Mouse (Mus musculus): ENCODE results near the gene Gnb1l. TPM values are rescaled to one million over a fixed set of nuclear protein-coding genes. Genes with fewer than 3 reads are reported as not detected.
"Not testable (repeated sequence)": the region's sequence is repeated elsewhere in the genome, so short reads cannot be mapped to it uniquely, and the experiment has no call there.

The Gnb1l gene
- polyA plus RNA-seq, 1 experiment from 2014 or later, result 18.4 TPM

DNA sequence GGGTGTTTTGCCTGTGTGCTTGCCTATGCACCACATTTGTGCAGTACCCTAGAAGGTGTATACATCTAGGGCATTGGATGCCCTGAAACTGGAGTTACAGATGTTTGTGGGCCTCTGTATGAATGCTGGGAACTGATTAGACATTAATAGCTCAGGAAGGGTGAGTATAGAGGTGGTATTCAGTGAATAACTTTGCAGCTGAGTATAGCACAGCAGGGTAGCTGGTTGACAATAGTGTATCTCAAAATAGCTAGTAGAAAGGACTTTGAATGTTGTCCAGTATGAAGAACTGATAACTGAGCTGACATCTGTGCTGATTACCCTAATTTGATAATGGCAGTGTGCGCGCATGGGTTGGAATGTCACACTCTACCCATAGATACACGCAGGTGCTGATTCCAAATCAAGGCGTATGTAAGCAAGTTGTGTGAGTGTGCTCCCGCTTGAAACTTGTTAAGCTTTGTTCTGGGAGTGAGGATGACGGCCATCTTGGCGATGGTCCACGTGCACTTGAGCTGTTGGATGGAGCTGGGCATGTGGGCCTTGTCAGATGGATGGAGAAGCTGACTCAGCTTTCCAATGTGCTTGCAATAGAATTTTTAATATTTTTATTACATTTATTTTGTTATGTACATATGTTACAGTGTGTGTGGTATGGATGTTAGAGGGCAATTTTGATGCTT is 25.2 kb downstream of the Gnb1l start:
- Histone ChIP-seq H3K4me3 (no peak overlapping the region), H3K9me3 (replicated peaks) (no peaks in the 10 kb centered on the region), H3K27ac (no peak overlapping the region), H3K36me3 (no peaks in the 10 kb centered on the region), H3K27me3 (ENCODE audit: low read depth, poor library complexity, severe bottlenecking) (no peaks in the 10 kb centered on the region), H3K4me1 (no peaks in the 10 kb centered on the region)
- 94% methylated on average over 8 of the region's 8 CpGs for WGBS
- no peak for DNase-seq (ENCODE audit: low spot score)

DNA sequence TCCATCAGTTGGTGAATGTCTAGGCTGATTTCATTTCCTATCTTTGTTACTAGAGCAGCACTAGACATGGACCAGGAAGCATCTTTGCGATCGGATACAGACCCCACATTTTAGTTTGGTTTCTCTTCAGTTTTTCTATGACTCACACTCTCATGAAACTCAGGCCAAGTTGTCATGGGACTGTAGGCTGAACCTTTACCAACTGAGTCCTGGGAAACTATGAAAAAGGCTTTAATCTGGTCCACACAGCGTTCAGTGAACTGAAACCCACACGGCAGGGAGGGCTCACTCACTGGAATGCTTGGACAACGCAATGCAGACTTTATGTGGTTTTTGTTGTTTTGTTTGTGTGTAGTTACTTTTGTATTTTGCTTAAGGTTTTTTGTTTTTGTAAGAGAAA is 30.1 kb downstream of the Gnb1l start:
- Histone ChIP-seq H3K36me3 (no peaks in the 10 kb centered on the region), H3K27ac (no peak overlapping the region), H3K4me3 (no peak overlapping the region), H3K27me3 (ENCODE audit: low read depth, poor library complexity, severe bottlenecking) (no peaks in the 10 kb centered on the region), H3K9me3 (replicated peaks) (no peaks in the 10 kb centered on the region), H3K4me1 (no peaks in the 10 kb centered on the region)
- no peak for DNase-seq (ENCODE audit: low spot score)
- WGBS, result 93% methylated on average over 5 of the region's 5 CpGs

- not testable (repeated sequence) for H3K27me3 ChIP-seq (ENCODE audit: low read depth, poor library complexity, severe bottlenecking); H3K4me1 ChIP-seq; H3K4me3 ChIP-seq; H3K9me3 ChIP-seq (replicated peaks); H3K27ac ChIP-seq; DNase-seq (ENCODE audit: low spot score); H3K36me3 ChIP-seq
- WGBS, result 94% methylated on average over 7 of the region's 7 CpGs
These were observed 34.5 kb downstream of the Gnb1l start for GRCm38 (mm10) chr16:18533061-18533460.

DNA sequence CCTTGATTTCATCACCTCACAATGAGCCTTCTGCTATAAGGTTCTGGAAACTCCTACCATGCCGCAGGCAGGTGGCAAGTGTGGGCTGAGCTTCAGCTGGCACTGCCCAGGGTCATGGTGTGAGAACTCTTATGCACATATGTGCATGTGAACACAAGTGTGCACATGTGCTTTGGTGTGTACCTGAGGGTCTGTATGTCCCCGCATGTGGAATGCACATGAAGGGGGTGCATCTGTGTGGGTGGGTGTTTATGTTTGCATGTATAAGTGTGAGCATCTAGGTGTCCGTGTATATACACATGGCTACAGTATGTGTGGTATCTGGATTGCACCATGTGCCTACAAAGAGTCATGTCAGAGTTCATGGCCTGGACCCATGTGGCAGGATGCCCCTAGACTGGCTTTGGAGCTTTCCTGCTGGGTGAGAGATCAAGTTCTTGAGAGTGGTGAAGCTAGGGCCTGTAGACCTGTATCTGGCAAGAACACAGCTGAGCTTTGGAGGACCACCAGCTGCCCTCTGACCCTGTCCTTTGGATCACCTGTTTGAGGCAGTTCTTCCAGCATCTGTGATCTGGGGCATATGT is 39.0 kb downstream of the Gnb1l start:
- 94% methylated on average over 3 of the region's 3 CpGs for WGBS
- Histone ChIP-seq H3K27me3 (ENCODE audit: low read depth, poor library complexity, severe bottlenecking) (0 out of 2 replicates have a peak, but pooled peaks cover 6% of the 10 kb centered on the region), H3K27ac (no peak overlapping the region), H3K9me3 (replicated peaks) (no peaks in the 10 kb centered on the region), H3K4me3 (no peak overlapping the region), H3K4me1 (peaks cover 13% of the 10 kb centered on the region), H3K36me3 (no peaks in the 10 kb centered on the region)
- DNase-seq (ENCODE audit: low spot score), result no peak

DNA sequence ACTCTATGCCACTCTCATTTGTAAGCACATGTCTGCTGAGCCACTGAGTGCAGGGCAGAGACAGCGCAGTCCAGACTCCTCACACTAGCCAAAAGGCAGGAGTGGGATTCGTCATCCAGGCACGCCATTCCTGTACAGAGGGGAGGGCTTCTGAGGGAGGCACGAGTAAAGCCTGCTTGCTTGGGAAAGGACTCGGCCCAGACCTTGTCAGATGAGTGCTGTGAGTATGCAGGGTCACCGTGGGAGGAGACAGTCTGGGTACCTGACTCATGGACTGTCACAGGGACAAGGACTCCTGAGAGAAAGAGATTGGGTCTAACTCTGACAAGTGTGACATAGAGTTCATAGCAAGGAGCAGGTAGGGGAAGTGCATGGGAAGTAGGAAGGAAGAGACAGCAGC is 40.8 kb downstream of the Gnb1l start:
- H3K4me3 ChIP-seq, result no peak overlapping the region
- 0 out of 2 replicates have a peak, but pooled peaks cover 10% of the 10 kb centered on the region for H3K27me3 ChIP-seq (ENCODE audit: low read depth, poor library complexity, severe bottlenecking)
- H3K4me1 ChIP-seq, result peaks cover 13% of the 10 kb centered on the region
- DNase-seq (ENCODE audit: low spot score), result no peak
- no peaks in the 10 kb centered on the region for H3K36me3 ChIP-seq
- WGBS, result 67% methylated on average over 6 of the region's 6 CpGs
- no peak overlapping the region for H3K27ac ChIP-seq
- no peaks in the 10 kb centered on the region for H3K9me3 ChIP-seq (replicated peaks)

DNA sequence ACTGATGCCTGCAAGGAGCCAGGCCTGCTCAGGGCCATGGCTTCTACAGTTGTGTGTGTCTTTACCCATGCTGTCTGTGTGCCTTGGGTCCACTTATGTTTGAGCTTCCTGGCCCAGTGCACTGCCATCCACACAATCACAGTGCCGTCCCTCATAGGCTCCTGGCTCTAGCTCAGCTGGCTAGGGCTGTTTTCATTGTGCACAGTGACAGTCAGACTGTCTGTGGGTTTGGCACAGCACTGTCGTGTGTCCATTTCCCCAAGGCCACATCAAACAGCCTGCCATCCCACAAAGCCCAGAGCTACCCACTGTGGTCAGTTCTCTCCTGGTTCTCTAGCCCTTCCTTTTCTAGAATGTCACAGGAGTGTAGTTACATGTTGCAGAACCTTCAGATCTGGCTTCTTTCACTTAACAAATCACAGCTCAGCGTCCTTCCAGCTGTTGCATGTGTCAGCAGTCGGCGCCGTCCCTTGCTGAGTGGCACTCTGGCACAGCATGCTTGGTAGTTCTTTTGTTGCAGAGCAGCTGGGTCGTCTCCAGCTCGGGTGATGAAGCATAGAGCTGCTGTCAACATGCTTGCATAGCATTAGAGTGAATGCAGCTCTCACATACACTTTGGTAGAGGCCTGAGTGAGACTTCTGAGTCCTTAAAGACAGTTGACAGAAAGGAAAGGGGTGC is 44.8 kb downstream of the Gnb1l start:
- no peak for DNase-seq (ENCODE audit: low spot score)
- WGBS, result 85% methylated on average over 8 of the region's 8 CpGs
- H3K9me3 ChIP-seq (replicated peaks), result no peaks in the 10 kb centered on the region
- H3K4me3 ChIP-seq, result no peak overlapping the region
- no peaks in the 10 kb centered on the region for H3K36me3 ChIP-seq
- no peak overlapping the region for H3K27ac ChIP-seq
- 0 out of 2 replicates have a peak, but pooled peaks cover 15% of the 10 kb centered on the region for H3K27me3 ChIP-seq (ENCODE audit: low read depth, poor library complexity, severe bottlenecking)
- peaks cover 11% of the 10 kb centered on the region for H3K4me1 ChIP-seq

GRCm38 (mm10) chr16:18547891-18548290 is 49.4 kb downstream of the Gnb1l start:
- H3K4me3 ChIP-seq, result no peak overlapping the region
- no peaks in the 10 kb centered on the region for H3K36me3 ChIP-seq
- 0 out of 2 replicates have a peak, but pooled peaks cover 12% of the 10 kb centered on the region for H3K27me3 ChIP-seq (ENCODE audit: low read depth, poor library complexity, severe bottlenecking)
- no peak overlapping the region for H3K27ac ChIP-seq
- peaks cover 25% of the 10 kb centered on the region for H3K4me1 ChIP-seq
- WGBS, result 95% methylated on average over 5 of the region's 5 CpGs
- DNase-seq (ENCODE audit: low spot score), result no peak
- H3K9me3 ChIP-seq (replicated peaks), result no peaks in the 10 kb centered on the region

DNA sequence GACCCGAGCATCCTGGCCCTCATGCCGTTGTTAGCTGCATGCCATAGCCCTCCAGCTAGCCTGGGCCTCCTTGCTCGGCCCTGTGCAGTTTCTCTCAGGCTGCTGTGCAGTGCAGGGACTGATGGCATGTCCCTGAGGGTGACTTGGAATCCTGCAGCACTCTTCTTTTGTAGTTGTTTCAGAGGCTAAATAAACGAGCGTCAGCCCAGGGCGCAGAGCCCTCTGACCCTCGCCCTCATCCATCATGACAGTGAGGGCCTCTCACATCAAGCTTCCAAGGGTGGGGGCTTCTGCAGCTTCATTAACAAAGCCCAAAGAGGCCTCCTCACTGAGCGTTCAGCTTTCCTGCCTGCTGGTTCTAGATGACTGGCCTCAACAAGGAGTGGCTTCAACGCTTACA is 53.1 kb downstream of the Gnb1l start:
- Histone ChIP-seq H3K9me3 (replicated peaks) (no peaks in the 10 kb centered on the region), H3K36me3 (no peaks in the 10 kb centered on the region), H3K4me3 (no peak overlapping the region), H3K27ac (peak overlapping the region; percentile 90), H3K4me1 (peaks cover 61% of the 10 kb centered on the region), H3K27me3 (ENCODE audit: low read depth, poor library complexity, severe bottlenecking) (peaks cover 8% of the 10 kb centered on the region; the same call in 1 of the 2 replicates)
- 16% methylated on average over 9 of the region's 9 CpGs for WGBS
- DNase-seq (ENCODE audit: low spot score), result peak; percentile 48

GRCm38 (mm10) chr16:18552106-18552710 is 53.7 kb downstream of the Gnb1l start:
- no peak overlapping the region for H3K4me3 ChIP-seq
- H3K27me3 ChIP-seq (ENCODE audit: low read depth, poor library complexity, severe bottlenecking), result peaks cover 8% of the 10 kb centered on the region; the same call in 1 of the 2 replicates
- WGBS, result 57% methylated on average over 11 of the region's 11 CpGs
- H3K27ac ChIP-seq, result peak overlapping the region; percentile 90
- H3K36me3 ChIP-seq, result no peaks in the 10 kb centered on the region
- no peak for DNase-seq (ENCODE audit: low spot score)
- H3K4me1 ChIP-seq, result peaks cover 65% of the 10 kb centered on the region
- no peaks in the 10 kb centered on the region for H3K9me3 ChIP-seq (replicated peaks)

DNA sequence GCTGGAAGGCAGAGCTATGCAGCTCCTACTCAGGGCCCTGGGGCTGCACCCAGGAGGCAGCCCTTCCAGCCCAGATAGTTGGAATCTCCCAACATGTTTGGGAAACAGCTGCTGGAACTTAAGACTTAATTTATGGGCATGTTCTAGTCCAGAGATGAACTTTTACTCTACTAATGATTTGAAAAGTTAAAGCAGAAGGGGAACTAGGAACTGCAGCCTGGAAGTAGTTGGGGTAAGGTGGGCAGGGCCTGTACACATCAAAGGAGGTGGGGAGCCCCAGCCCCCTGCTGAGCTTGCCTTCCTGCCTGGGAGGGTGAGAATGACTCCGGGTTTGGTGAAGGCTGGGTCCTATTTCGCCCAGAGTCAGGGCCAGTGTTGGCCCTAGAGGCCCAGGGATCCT is 56.2 kb downstream of the Gnb1l start:
- no peak for DNase-seq (ENCODE audit: low spot score)
- Histone ChIP-seq H3K27ac (peak overlapping the region; percentile 90), H3K4me3 (peak overlapping the region; percentile 28)

GRCm38 (mm10) chr16:18555235-18555935 is 56.9 kb downstream of the Gnb1l start:
- Histone ChIP-seq H3K4me3 (peak overlapping the region; percentile 28), H3K4me1 (peaks cover 62% of the 10 kb centered on the region), H3K27me3 (ENCODE audit: low read depth, poor library complexity, severe bottlenecking) (peaks cover 3% of the 10 kb centered on the region; the same call in 1 of the 2 replicates), H3K9me3 (replicated peaks) (no peaks in the 10 kb centered on the region), H3K36me3 (0 out of 2 replicates have a peak, but pooled peaks cover 4% of the 10 kb centered on the region), H3K27ac (peak overlapping the region; percentile 90)
- WGBS, result 20% methylated on average over 17 of the region's 17 CpGs
- DNase-seq (ENCODE audit: low spot score), result peak; percentile 96

More for the DNA sequence above, 56.2 kb downstream of the Gnb1l start:
- WGBS, result 19% methylated on average over 2 of the region's 2 CpGs
- Histone ChIP-seq H3K4me1 (peaks cover 65% of the 10 kb centered on the region), H3K27me3 (ENCODE audit: low read depth, poor library complexity, severe bottlenecking) (peaks cover 3% of the 10 kb centered on the region; the same call in 1 of the 2 replicates), H3K36me3 (0 out of 2 replicates have a peak, but pooled peaks cover 2% of the 10 kb centered on the region), H3K9me3 (replicated peaks) (no peaks in the 10 kb centered on the region)

DNA sequence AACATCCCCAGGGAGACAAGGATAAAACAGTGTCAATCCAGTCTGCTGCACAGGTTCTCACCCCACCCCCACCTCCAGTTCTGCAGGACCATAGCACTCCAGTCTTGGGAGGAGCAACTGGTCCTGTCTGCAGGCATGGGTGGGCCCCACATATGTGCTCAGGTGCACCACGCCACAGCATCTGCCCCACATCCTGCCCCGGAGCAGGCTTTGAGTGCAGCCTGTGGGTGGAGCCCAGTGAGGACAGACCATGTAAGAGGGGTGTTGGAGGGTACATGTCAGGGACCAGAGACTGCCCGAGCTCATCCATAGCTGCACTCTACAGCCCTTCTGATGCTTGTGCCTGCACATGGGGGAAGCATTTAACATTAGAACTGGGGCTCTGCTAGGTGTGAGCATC is 57.9 kb downstream of the Gnb1l start:
- H3K27me3 ChIP-seq (ENCODE audit: low read depth, poor library complexity, severe bottlenecking), result peaks cover 3% of the 10 kb centered on the region; the same call in 1 of the 2 replicates
- H3K9me3 ChIP-seq (replicated peaks), result no peaks in the 10 kb centered on the region
- whole genome bisulfite sequencing, result 79% methylated on average over 3 of the region's 3 CpGs
- peak overlapping the region; percentile 90 for H3K27ac ChIP-seq
- no peak overlapping the region for H3K4me3 ChIP-seq
- DNase-seq (ENCODE audit: low spot score), result no peak
- 0 out of 2 replicates have a peak, but pooled peaks cover 4% of the 10 kb centered on the region for H3K36me3 ChIP-seq
- H3K4me1 ChIP-seq, result peaks cover 55% of the 10 kb centered on the region

Measured in limb, embryonic 10.5 days (tissue).